Mouse (Mus musculus) megakaryocyte, embryonic 14.5 days (primary cell): ENCODE data around the gene Hacd2.

Source experiments
- FLI1 ChIP-seq: IDR thresholded peaks from 2 replicates; pipeline ENCODE4 v1.6.1; 2012; ENCODE audit warnings: low read length, inconsistent platforms, mixed read lengths
- GATA1 ChIP-seq: IDR thresholded peaks from 3 replicates; pipeline ENCODE4 v1.6.1; 2012; ENCODE audit warnings: mixed read lengths, low read length, inconsistent platforms, borderline replicate concordance

GRCm38 (mm10) chr16:35156832-35157231 is 134.6 kb downstream of the Hacd2 start:
- TF ChIP-seq FLI1: no peak
- TF ChIP-seq GATA1: no peak
